Mouse (Mus musculus) thymus, adult 2 months (tissue): ENCODE data around the gene Myo3b. TPM values are rescaled to one million over a fixed set of nuclear protein-coding genes. Genes with fewer than 3 reads are reported as not detected.

Experiments
- DNase-seq: peaks from one replicate; pipeline ENCODE4 v3.0.0; 2021
- H3K27ac ChIP-seq: fragments of 200-500 bp; 2 replicates; pipeline ENCODE4 v1.5.1; 2012; ENCODE audit warnings: low read length, control low read depth; ENCODE audit not compliant: control insufficient read depth, insufficient read depth
- H3K27me3 ChIP-seq: fragments of 200-500 bp; 2 replicates; pipeline ENCODE4 v1.6.1; 2012; ENCODE audit warnings: mild to moderate bottlenecking, low read length, moderate library complexity, mixed read lengths; ENCODE audit not compliant: control insufficient read depth, insufficient read depth
- H3K36me3 ChIP-seq: fragments of 200-500 bp; 2 replicates; pipeline ENCODE4 v1.6.1; 2012; ENCODE audit warnings: mild to moderate bottlenecking, low read length, moderate library complexity; ENCODE audit not compliant: control insufficient read depth, insufficient read depth
- H3K4me1 ChIP-seq: fragments of 200-500 bp; replicated peaks from 2 replicates; pipeline ENCODE4 v1.6.1; 2012; ENCODE audit warnings: low read length; ENCODE audit not compliant: control insufficient read depth, insufficient read depth
- H3K4me3 ChIP-seq: fragments of 200-500 bp; 2 replicates; pipeline ENCODE4 v1.5.1; 2012; ENCODE audit warnings: mild to moderate bottlenecking, low read length, control low read depth, moderate library complexity; ENCODE audit not compliant: control insufficient read depth, insufficient read depth
- CTCF ChIP-seq: fragments of 200-500 bp; IDR thresholded peaks from 2 replicates; pipeline ENCODE4 v1.5.1; 2012; ENCODE audit warnings: mild to moderate bottlenecking, control low read depth, low read length, moderate library complexity, borderline replicate concordance; ENCODE audit not compliant: control insufficient read depth, poor library complexity, insufficient read depth; ENCODE audit errors: extremely low read depth
- POLR2A ChIP-seq: fragments of 200-500 bp; IDR thresholded peaks from 2 replicates; pipeline ENCODE4 v1.6.1; 2012; ENCODE audit warnings: mild to moderate bottlenecking, low read length, control low read depth, moderate library complexity; ENCODE audit not compliant: control insufficient read depth, poor library complexity, insufficient read depth; ENCODE audit errors: extremely low read depth
- WGBS: fragments of 180-500 bp; shearing (Covaris S2); methylation state at CpG from one replicate; pipeline ENCODE4 v1.1.7; 2018; 5-methylcytosine and 5-hydroxymethylcytosine counted together
- polyA plus RNA-seq: library from polyadenylated mRNA; depleted of rRNA; stranded (reverse); fragments of >200 nt; gene quantifications from 2 replicates; pipeline ENCODE4 v1.2.3, GENCODE M21; 2012

The Myo3b gene
- polyA plus RNA-seq, 1 experiment, result 0.94 TPM

DNA sequence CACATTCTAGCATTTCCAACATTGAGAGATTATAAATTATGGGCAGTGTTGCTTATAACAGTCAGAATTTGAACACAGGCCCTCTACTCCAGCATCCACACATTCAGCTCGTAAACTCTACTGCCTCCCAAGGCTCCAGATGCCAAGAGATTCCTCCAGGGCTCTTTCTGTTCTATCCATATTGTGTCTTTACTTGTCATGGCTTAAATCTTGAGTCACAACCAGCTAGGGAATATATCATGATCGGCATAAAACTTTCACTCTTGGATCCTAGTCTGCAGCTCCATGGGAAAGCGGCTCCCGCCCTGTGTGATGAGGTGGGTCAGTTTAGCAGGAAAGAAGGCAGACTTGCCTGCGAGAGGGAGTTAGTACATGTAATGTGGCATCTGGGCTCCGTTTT lies 294.0 kb downstream of the Myo3b start:
- DNase-seq, result no peak
- Histone ChIP-seq H3K4me1 (no peaks in the 10 kb centered on the region), H3K27me3 (no peaks in the 10 kb centered on the region), H3K4me3 (no peak overlapping the region), H3K27ac (no peak overlapping the region), H3K36me3 (no peaks in the 10 kb centered on the region)
- 93% methylated on average over 6 of the region's 6 CpGs for WGBS
- TF ChIP-seq CTCF (no peak), POLR2A (no peak)

DNA sequence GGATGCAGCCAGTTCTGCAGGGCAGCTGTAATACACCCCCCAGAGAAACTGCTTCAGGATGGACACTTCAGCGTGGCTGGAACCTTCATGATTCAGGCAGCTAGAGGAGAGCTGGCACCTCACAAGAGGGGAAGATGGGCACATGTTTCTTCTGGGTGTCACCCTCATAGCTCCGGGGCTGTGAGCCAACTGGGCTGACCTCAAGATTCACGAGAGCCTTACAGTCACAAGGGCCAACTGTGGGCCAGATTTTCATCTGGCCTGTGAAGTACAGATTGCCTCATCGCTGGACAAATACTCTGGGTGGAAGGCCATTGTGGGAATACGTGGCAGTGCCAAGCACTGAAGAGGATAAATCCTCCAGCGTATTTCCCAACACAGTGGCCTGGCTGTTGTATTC lies 294.6 kb downstream of the Myo3b start:
- no peak for DNase-seq
- WGBS, result 88% methylated on average over 6 of the region's 6 CpGs
- TF ChIP-seq POLR2A (no peak), CTCF (no peak)
- Histone ChIP-seq H3K27me3 (no peaks in the 10 kb centered on the region), H3K36me3 (no peaks in the 10 kb centered on the region), H3K4me1 (no peaks in the 10 kb centered on the region), H3K27ac (no peak overlapping the region), H3K4me3 (no peak overlapping the region)

DNA sequence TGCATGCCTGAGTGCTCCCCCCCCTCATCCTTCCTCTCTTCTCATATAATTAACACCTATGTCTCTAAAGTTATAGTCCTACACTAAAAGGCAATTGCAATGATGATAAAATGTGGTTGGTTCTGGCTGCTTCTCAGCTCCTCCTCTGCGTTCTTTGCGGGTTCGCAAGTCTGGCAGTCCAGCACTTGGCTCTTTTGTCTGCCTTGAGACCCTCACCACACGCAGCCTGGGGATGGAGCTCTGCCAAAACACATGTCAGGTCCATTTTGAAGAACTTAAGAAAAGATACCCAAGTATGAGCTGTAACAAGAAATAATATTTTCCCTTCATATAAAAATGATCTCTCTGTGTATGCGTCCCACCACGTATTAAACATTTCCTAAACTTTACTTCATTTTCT lies 297.6 kb downstream of the Myo3b start:
- no peaks in the 10 kb centered on the region for H3K27me3 ChIP-seq
- TF ChIP-seq POLR2A, result no peak
- H3K27ac ChIP-seq, result no peak overlapping the region
- H3K4me3 ChIP-seq, result no peak overlapping the region
- 96% methylated on average over 6 of the region's 6 CpGs for WGBS
- no peaks in the 10 kb centered on the region for H3K36me3 ChIP-seq
- no peak for DNase-seq
- H3K4me1 ChIP-seq, result no peaks in the 10 kb centered on the region

DNA sequence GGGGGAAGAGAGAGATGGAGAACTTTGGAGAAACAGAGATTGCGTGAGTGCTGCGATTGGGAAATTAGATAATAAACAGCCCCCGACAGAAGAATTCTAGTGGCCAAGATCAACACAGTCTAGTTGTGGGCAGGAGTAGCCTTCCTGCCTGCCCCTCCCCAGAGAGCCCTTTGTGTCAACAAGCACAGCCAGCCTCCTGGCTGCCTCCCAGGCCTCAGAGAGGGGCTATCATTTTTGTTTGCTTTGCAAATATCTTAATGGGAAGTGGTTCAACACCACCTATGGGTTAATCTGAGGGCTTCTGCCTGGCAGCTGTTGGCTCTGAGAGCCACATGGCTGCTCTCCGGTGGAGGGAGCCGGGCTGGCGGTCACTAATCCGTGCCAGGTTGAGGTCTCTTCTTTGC lies 298.3 kb downstream of the Myo3b start:
- no peaks in the 10 kb centered on the region for H3K4me1 ChIP-seq
- no peak for DNase-seq
- no peaks in the 10 kb centered on the region for H3K27me3 ChIP-seq
- no peak overlapping the region for H3K4me3 ChIP-seq
- no peaks in the 10 kb centered on the region for H3K36me3 ChIP-seq
- H3K27ac ChIP-seq, result no peak overlapping the region
- WGBS, result 27% methylated on average over 7 of the region's 7 CpGs
- TF ChIP-seq POLR2A, result no peak
- no peak for TF ChIP-seq CTCF

DNA sequence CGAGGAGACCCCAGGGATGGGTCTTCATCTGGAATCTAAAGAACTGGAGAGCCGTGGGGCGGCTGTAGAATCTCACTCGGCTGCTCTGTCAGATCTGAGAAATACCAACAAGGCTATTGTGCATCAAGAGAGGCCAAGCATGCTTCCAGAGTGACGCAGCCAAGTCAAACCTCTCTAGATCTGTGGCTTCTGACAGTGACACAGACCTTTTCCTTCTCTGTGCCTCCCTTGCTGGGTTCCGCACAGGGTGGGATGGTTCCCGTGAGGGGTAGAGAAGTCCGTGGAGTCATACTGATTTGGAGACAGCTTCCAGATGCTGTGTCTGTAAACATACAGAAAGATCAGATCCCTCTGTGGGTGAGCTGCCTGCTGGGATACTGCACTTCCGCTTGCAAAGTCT lies 298.9 kb downstream of the Myo3b start:
- WGBS, result 71% methylated on average over 9 of the region's 9 CpGs
- DNase-seq, result no peak
- no peaks in the 10 kb centered on the region for H3K4me1 ChIP-seq
- no peak overlapping the region for H3K4me3 ChIP-seq
- no peak for TF ChIP-seq POLR2A
- no peak for TF ChIP-seq CTCF
- H3K36me3 ChIP-seq, result no peaks in the 10 kb centered on the region
- no peaks in the 10 kb centered on the region for H3K27me3 ChIP-seq
- no peak overlapping the region for H3K27ac ChIP-seq

DNA sequence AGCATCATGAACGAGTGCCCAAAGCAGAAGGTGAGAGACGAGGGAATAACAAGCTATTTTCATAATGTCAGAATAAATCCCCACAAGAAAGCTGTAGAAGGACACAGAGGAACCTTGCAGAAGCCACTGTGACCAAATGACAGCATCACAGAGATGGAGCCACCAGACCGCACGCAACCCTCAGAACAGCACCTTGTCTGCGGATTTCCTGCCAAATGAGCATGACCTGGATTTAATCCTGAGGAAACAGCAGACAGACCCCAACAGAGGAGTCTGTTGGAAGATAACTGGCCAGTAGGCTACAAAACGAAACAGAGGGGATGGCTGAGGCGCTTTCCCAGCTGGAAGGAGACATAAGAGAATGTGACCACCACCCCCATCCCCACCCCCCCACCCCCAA lies 300.1 kb downstream of the Myo3b start:
- TF ChIP-seq POLR2A (no peak), CTCF (no peak)
- Histone ChIP-seq H3K4me3 (no peak overlapping the region), H3K27ac (no peak overlapping the region), H3K4me1 (no peaks in the 10 kb centered on the region), H3K36me3 (no peaks in the 10 kb centered on the region), H3K27me3 (no peaks in the 10 kb centered on the region)
- no peak for DNase-seq
- 85% methylated on average over 7 of the region's 7 CpGs for WGBS

DNA sequence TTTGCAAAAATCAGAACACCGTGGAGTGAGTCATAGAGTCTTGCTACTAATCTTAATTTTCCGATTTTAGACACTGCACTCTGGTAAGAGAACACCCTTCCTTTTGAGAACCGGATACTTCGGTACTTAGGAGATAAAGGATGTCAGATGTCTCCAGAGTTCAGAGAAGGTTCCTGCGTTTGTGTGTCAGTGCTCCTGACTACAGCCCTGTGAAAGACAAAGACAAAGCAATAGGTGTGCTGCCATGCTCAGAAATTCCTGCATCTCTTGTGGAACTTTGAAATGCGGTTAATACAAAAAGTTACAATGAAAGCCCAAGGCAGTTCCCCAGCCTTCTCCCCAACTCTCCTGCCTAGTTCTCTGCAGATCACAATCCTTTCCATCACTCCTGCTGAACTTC lies 300.6 kb downstream of the Myo3b start:
- WGBS, result 86% methylated on average over 6 of the region's 6 CpGs
- no peaks in the 10 kb centered on the region for H3K27me3 ChIP-seq
- no peak overlapping the region for H3K27ac ChIP-seq
- no peaks in the 10 kb centered on the region for H3K4me1 ChIP-seq
- no peak for TF ChIP-seq CTCF
- no peak for TF ChIP-seq POLR2A
- no peak overlapping the region for H3K4me3 ChIP-seq
- DNase-seq, result no peak
- no peaks in the 10 kb centered on the region for H3K36me3 ChIP-seq
